9 mouse cellular contexts compared by ENCODE assay signal in genomic region chr11:65161881-65162766, GRCm38 (mm10). TPM values are rescaled to one million over a fixed set of nuclear protein-coding genes. Genes with fewer than 3 reads are reported as not detected.
DNase-seq lines count a peak whose midpoint lies in the region; ATAC-seq and TF ChIP-seq lines count a peak whose summit lies in the region.
"Had no signal": no experiment of that assay in that cellular context is flagged by ENCODE, and none has a peak within 500 bp of the region (broad histone marks: within the 10 kb centered on the region; RNA-seq: fewer than 3 reads in every experiment).

No protein-coding gene starts in this region.

- H3K36me3 ChIP-seq in lung, embryonic 14.5 days (ENCODE audit: insufficient read depth) = no peaks in the 10 kb centered on the region

- H3K9ac ChIP-seq in lung, embryonic 14.5 days = peak overlapping the region; percentile 74

- H3K27me3 ChIP-seq in cerebellum, adult 2 months (ENCODE audit: control insufficient read depth, insufficient read depth, low read length) = no peaks in the 10 kb centered on the region
- H3K27me3 ChIP-seq in lung, embryonic 14.5 days (ENCODE audit: insufficient read depth, low read length) = 0 out of 2 replicates have a peak, but pooled peaks cover 5% of the 10 kb centered on the region

- peaks cover 15% of the 10 kb centered on the region for H3K4me1 ChIP-seq in cerebellum, adult 2 months (ENCODE audit: control insufficient read depth, insufficient read depth, low read length)
- H3K4me1 ChIP-seq in lung, embryonic 14.5 days (ENCODE audit: insufficient read depth) = no peaks in the 10 kb centered on the region

- TF ChIP-seq POLR2A in cerebellum, adult 2 months (IDR thresholded peaks at IDR 0.05; ENCODE audit: borderline replicate concordance, insufficient read depth, low read length) = 0 out of 2 replicates have a peak, but pooled peaks have one; percentile 10

- H3K27ac ChIP-seq in cerebellum, adult 2 months (ENCODE audit: insufficient read depth, low read length) = peak overlapping the region; percentile 93
- peak overlapping the region; percentile 54; the same call in 1 of the 2 replicates for H3K27ac ChIP-seq in lung, embryonic 14.5 days (ENCODE audit: low read depth)

- H3K9me3 ChIP-seq in lung, embryonic 14.5 days (ENCODE audit: low read depth, low read length) = no peaks in the 10 kb centered on the region; the same call in 1 of the 2 replicates

- DNase-seq in kidney, adult 11 months = peak; percentile 20
- DNase-seq in kidney, postnatal 10 days = no peak
- DNase-seq in cerebellum, adult 2 months = peak; percentile 80 to 81
- DNase-seq in frontal cortex, postnatal 36 days (ENCODE audit: low spot score in 2 of 2) = peak; percentile 36 to 44
- DNase-seq in layer of hippocampus, adult 8-10 months (ENCODE audit: low spot score in 2 of 2) = peak; percentile 16 to 19
- no peak for DNase-seq in lung, embryonic 14.5 days
- DNase-seq in right cerebral cortex, postnatal 4 days = peak; percentile 7
- no peak for DNase-seq in spleen, postnatal 4 days (ENCODE audit: low spot score in 2 of 2)

- ATAC-seq in lung, embryonic 14.5 days (ENCODE audit: insufficient read depth) = peak; percentile 81

- TF ChIP-seq CTCF in cerebellum, adult 2 months (IDR thresholded peaks at IDR 0.05; ENCODE audit: borderline replicate concordance, insufficient read depth, low read depth, low read length) = no peak
- TF ChIP-seq CTCF in lung, embryonic 14.5 days (IDR thresholded peaks at IDR 0.05; ENCODE audit: low read depth) = no peak

- peak overlapping the region; percentile 92 for H3K4me3 ChIP-seq in cerebellum, adult 2 months (replicated peaks; ENCODE audit: insufficient read depth, low read depth, low read length)
- peak overlapping the region; percentile 85 for H3K4me3 ChIP-seq in lung, embryonic 14.5 days (ENCODE audit: low read depth, low read length)

- under 1% methylated on average over 49 of the region's 49 CpGs for WGBS in cerebellum, adult 2 months
- WGBS in lung, embryonic 14.5 days = 2% methylated on average over 47 of the region's 49 CpGs

- peak overlapping the region; percentile 97 for H3K4me2 ChIP-seq in lung, embryonic 14.5 days

RNA-seq across cellular contexts. Expression of gene Arhgap44, which starts 0.6 kb away (rescaled TPM):
- 77.3 and 82.9 TPM in 2 replicates for polyA plus RNA-seq in cerebellum, adult 2 months (2012; rRNA removed)
- 100 to 1,000 TPM; 110 to 119 (median 112) TPM for total RNA-seq in layer of hippocampus, adult 8-10 months (2022)
- 11.0 and 11.5 TPM in 2 replicates for polyA plus RNA-seq in lung, embryonic 14.5 days (2014; fragmentation: Nextera tagmentation; extraction: Ambion mirVana)
- total RNA-seq: MEL had no signal

RNA-seq across cellular contexts. Expression of gene 1700086D15Rik, which starts 2.4 kb away (rescaled TPM):
- polyA plus RNA-seq in cerebellum, adult 2 months (2012; rRNA removed) = 1.6 and 2.2 TPM in 2 replicates
- 1 to 10 TPM; 2.1 to 5.2 (median 2.7) TPM for total RNA-seq in layer of hippocampus, adult 8-10 months (2022)
- 0.22 and 0.35 TPM in 2 replicates for polyA plus RNA-seq in lung, embryonic 14.5 days (2014; fragmentation: Nextera tagmentation; extraction: Ambion mirVana)
- total RNA-seq: MEL had no signal

Comparison
In these comparisons a context has a peak if more than half of its experiments do, and no peak if none do; other contexts are left out.
1. DNase-seq: peak in kidney, adult 11 months (single experiment), cerebellum, adult 2 months (2 of 2), frontal cortex, postnatal 36 days (2 of 2), layer of hippocampus, adult 8-10 months (2 of 2) and right cerebral cortex, postnatal 4 days (single experiment); none in kidney, postnatal 10 days (single experiment), lung, embryonic 14.5 days (single experiment) and spleen, postnatal 4 days (0 of 2).